Mouse (Mus musculus) ovary, postnatal 14 days (tissue): ENCODE measurements at regions not wholly inside any gene's neighbourhood (a gene's known extent, or its start where the extent isn't known, plus 50 kb on each side); places are given as distances from the start of the nearest gene placed in this dataset.
A peak's percentile ranks its signal among the peaks of the same experiment; 100 is the strongest.

Experiments used
- DNase-seq: peaks from one replicate; pipeline ENCODE4 v3.0.0; 2022; ENCODE audit warnings: low spot score

- no peak for DNase-seq
Observed at GRCm38 (mm10) chr11:84760622-84761196, 58.6 kb downstream of the Mrm1 start.

- peak; percentile 4 for DNase-seq
Observed at GRCm38 (mm10) chr11:84759478-84759986, 59.8 kb downstream of the Mrm1 start.

GRCm38 (mm10) chr11:84752007-84752406 is 67.3 kb downstream of the Mrm1 start:
- no peak for DNase-seq

GRCm38 (mm10) chr11:84749490-84750349 is 69.6 kb downstream of the Mrm1 start:
- DNase-seq: no peak

- DNase-seq: no peak
Observed at GRCm38 (mm10) chr11:84738769-84739589, 80.3 kb downstream of the Mrm1 start.

GRCm38 (mm10) chr11:84738128-84738527 is 81.2 kb downstream of the Mrm1 start:
- DNase-seq: no peak

- DNase-seq: no peak
Observed at GRCm38 (mm10) chr11:84731890-84732289, 87.4 kb downstream of the Mrm1 start.

- DNase-seq: no peak
Observed at GRCm38 (mm10) chr11:84730218-84730617, 89.1 kb downstream of the Mrm1 start.

GRCm38 (mm10) chr11:84729189-84729588 is 90.1 kb downstream of the Mrm1 start:
- peak; percentile 60 for DNase-seq

- no peak for DNase-seq
Observed at GRCm38 (mm10) chr11:84725936-84726613, 93.2 kb downstream of the Mrm1 start.

GRCm38 (mm10) chr11:84725177-84725792 is 94.0 kb downstream of the Mrm1 start:
- no peak for DNase-seq

- DNase-seq: peak; percentile 21
Observed at GRCm38 (mm10) chr11:84724080-84724479, 95.2 kb downstream of the Mrm1 start.

GRCm38 (mm10) chr11:84722658-84723201 is 96.6 kb downstream of the Mrm1 start:
- DNase-seq: no peak

GRCm38 (mm10) chr11:84721979-84722378 is 97.3 kb downstream of the Mrm1 start:
- DNase-seq: no peak

- no peak for DNase-seq
Observed at GRCm38 (mm10) chr11:84721150-84721549, 98.2 kb downstream of the Mrm1 start.

- no peak for DNase-seq
Observed at GRCm38 (mm10) chr11:84719781-84720180, 99.5 kb downstream of the Mrm1 start.

GRCm38 (mm10) chr11:84712731-84713130 is 106.6 kb downstream of the Mrm1 start:
- no peak for DNase-seq

- no peak for DNase-seq
Observed at GRCm38 (mm10) chr11:84711886-84712285, 107.4 kb downstream of the Mrm1 start.

GRCm38 (mm10) chr11:84708222-84708730 is 111.0 kb downstream of the Mrm1 start:
- DNase-seq: no peak

- no peak for DNase-seq
Observed at GRCm38 (mm10) chr11:84707772-84708171, 111.5 kb downstream of the Mrm1 start.

- no peak for DNase-seq
Observed at GRCm38 (mm10) chr11:84706692-84707091, 112.6 kb downstream of the Mrm1 start.
